Mouse (Mus musculus) E14TG2a.4 (cell line): Measurements from ENCODE around the gene Atp10a.

Experiments used
- CTCF ChIP-seq: conservative IDR thresholded peaks from 2 replicates; pipeline ENCODE4 v1.5.1; 2014; ENCODE audit warnings: low read length
- NANOG ChIP-seq: IDR thresholded peaks from 2 replicates; pipeline ENCODE4 v1.6.1; 2014; ENCODE audit warnings: borderline replicate concordance, low read length, mixed read lengths

DNA sequence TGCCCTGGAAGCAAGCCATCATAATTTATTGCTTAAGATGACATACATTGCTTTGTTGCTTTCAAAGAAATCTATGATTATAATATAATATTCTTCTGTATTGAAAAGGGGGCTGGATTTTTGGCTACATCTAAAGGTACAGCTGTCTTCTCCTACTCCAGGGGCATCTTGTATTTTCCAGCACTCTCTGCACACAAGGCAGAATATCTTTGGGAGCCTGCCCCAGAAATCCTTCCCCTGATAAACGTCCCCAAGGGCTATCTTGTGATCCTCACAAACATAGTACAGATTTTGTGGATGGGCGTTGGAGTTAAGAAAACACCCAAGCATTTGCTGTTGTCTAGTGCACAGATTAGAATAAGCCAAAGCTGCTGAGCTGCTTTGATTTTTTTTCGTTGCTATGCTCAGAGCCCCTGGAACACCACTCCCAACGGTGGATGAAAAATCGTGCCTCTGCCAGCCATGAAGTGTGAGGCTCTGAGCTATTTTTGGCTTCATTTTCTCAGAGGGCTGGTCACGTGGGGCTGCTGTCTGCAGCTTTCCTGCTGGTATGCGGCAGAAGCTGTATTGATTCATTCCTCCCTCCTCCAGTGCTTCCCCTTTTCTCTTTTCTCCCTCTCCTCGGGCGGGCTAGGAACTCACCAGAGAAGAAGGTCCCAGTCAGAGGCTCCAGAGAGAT, 187.9 kb downstream of the Atp10a start:
- TF ChIP-seq CTCF (no peak), NANOG (no peak)
